Mouse (Mus musculus) MEL (cell line): ENCODE data around the gene Sf3b5. TPM values are rescaled to one million over a fixed set of nuclear protein-coding genes. Genes with fewer than 3 reads are reported as not detected.
A peak's percentile ranks its signal among the peaks of the same experiment; 100 is the strongest.

Experiments used
- DNase-seq: peaks from one replicate; pipeline ENCODE4 v3.0.0; 2011; ENCODE audit warnings: low read depth, low spot score
- H3K27ac ChIP-seq: 2 replicates; pipeline ENCODE4 v1.5.1; 2012; ENCODE audit warnings: low read depth, mild to moderate bottlenecking, control low read depth, low read length, moderate library complexity; ENCODE audit not compliant: control insufficient read depth
- H3K27me3 ChIP-seq, 2 experiments: fragments of 150-350 bp in 1 of 2; sonication (generic) in 1 of 2; 2 replicates each; pipeline ENCODE4 v1.6.1; 2012; ENCODE audit warnings: low read length in 2 of 2, mild to moderate bottlenecking in 2 of 2, improper control_type of control experiment in 1 of 2, moderate library complexity in 1 of 2; ENCODE audit not compliant: insufficient read depth in 2 of 2, control insufficient read depth in 1 of 2
- H3K36me3 ChIP-seq, 2 experiments: 2 replicates each; pipeline ENCODE4 v1.6.1; 2012 to 2014; ENCODE audit warnings: low read length in 2 of 2, improper control_type of control experiment in 1 of 2, inconsistent platforms in 1 of 2, mild to moderate bottlenecking in 1 of 2; ENCODE audit not compliant: insufficient read depth in 2 of 2, control insufficient read depth in 1 of 2
- H3K4me1 ChIP-seq, 2 experiments: fragments of 150-350 bp in 1 of 2; sonication (generic) in 1 of 2; 2 replicates each; pipeline ENCODE4 v1.6.1; 2012; ENCODE audit warnings: low read length in 2 of 2, improper control_type of control experiment in 1 of 2, mild to moderate bottlenecking in 1 of 2; ENCODE audit not compliant: insufficient read depth in 2 of 2, control insufficient read depth in 1 of 2
- H3K4me3 ChIP-seq, 2 experiments: fragments of 150-350 bp in 1 of 2; sonication (generic) in 1 of 2; 2 replicates each; pipeline ENCODE4 v1.5.1; 2012; ENCODE audit warnings: low read depth in 2 of 2, low read length in 2 of 2, mild to moderate bottlenecking in 2 of 2, moderate library complexity in 2 of 2, control low read depth in 1 of 2, improper control_type of control experiment in 1 of 2; ENCODE audit not compliant: control insufficient read depth in 1 of 2, insufficient read depth in 1 of 2
- H3K79me2 ChIP-seq: 2 replicates; pipeline ENCODE4 v1.6.1; 2012; ENCODE audit warnings: mild to moderate bottlenecking, low read length, moderate library complexity; ENCODE audit not compliant: control insufficient read depth, poor library complexity, insufficient read depth
- H3K9ac ChIP-seq: 2 replicates; pipeline ENCODE4 v1.6.1; 2012; ENCODE audit warnings: low read depth, mild to moderate bottlenecking, control low read depth, low read length, moderate library complexity; ENCODE audit not compliant: control insufficient read depth, poor library complexity, severe bottlenecking
- H3K9me3 ChIP-seq: fragments of 150-350 bp; sonication (generic); replicated peaks from 2 replicates; pipeline ENCODE4 v1.6.1; 2012; ENCODE audit warnings: mild to moderate bottlenecking, low read length, improper control_type of control experiment, moderate library complexity; ENCODE audit not compliant: insufficient read depth
- BHLHE40 ChIP-seq: IDR thresholded peaks from 2 replicates; pipeline ENCODE4 v1.6.1; 2012; ENCODE audit warnings: low read depth, mild to moderate bottlenecking, inconsistent platforms, low read length, improper control_type of control experiment, borderline replicate concordance
- CHD1 ChIP-seq: IDR thresholded peaks from 2 replicates; pipeline ENCODE4 v1.6.1; 2012; ENCODE audit warnings: low read depth, mild to moderate bottlenecking, inconsistent platforms, low read length, improper control_type of control experiment
- CHD2 ChIP-seq: IDR thresholded peaks from 2 replicates; pipeline ENCODE4 v1.6.1; 2011; ENCODE audit warnings: low read length, improper control_type of control experiment
- CTCF ChIP-seq, 3 experiments: IDR thresholded peaks in 2 of 3; conservative IDR thresholded peaks in 1 of 3; 2 replicates each; pipeline ENCODE4 v1.5.1; 2011 to 2012; ENCODE audit warnings: low read length in 3 of 3, low read depth in 2 of 3, mild to moderate bottlenecking in 2 of 3, improper control_type of control experiment in 1 of 3, inconsistent platforms in 1 of 3, mixed read lengths in 1 of 3, moderate library complexity in 1 of 3; ENCODE audit not compliant: control insufficient read depth in 1 of 3, insufficient read depth in 1 of 3, poor library complexity in 1 of 3, severe bottlenecking in 1 of 3
- E2F4 ChIP-seq: IDR thresholded peaks from 2 replicates; pipeline ENCODE4 v1.6.1; 2011; ENCODE audit warnings: low read depth, low read length, improper control_type of control experiment, borderline replicate concordance
- ELF1 ChIP-seq: IDR thresholded peaks from 2 replicates; pipeline ENCODE4 v1.6.1; 2014; ENCODE audit warnings: low read depth, mild to moderate bottlenecking, inconsistent platforms, low read length, improper control_type of control experiment, moderate library complexity
- EP300 ChIP-seq, 2 experiments: IDR thresholded peaks; 2 replicates each; pipeline ENCODE4 v1.6.1; 2011; ENCODE audit warnings: improper control_type of control experiment in 2 of 2, low read length in 2 of 2, low read depth in 1 of 2, mild to moderate bottlenecking in 1 of 2
- ETS1 ChIP-seq: IDR thresholded peaks from 2 replicates; pipeline ENCODE4 v1.6.1; 2012; ENCODE audit warnings: low read depth, mild to moderate bottlenecking, inconsistent platforms, low read length, improper control_type of control experiment, moderate library complexity
- GABPA ChIP-seq: IDR thresholded peaks from 2 replicates; pipeline ENCODE4 v1.6.1; 2012; ENCODE audit warnings: low read depth, mild to moderate bottlenecking, inconsistent platforms, low read length, improper control_type of control experiment, moderate library complexity
- GATA1 ChIP-seq: IDR thresholded peaks from 2 replicates; pipeline ENCODE4 v1.6.1; 2011; ENCODE audit warnings: low read depth, low read length, improper control_type of control experiment
- HCFC1 ChIP-seq: IDR thresholded peaks from 2 replicates; pipeline ENCODE4 v1.6.1; 2012; ENCODE audit warnings: low read depth, mild to moderate bottlenecking, inconsistent platforms, low read length, improper control_type of control experiment, moderate library complexity
- JUND ChIP-seq: IDR thresholded peaks from 2 replicates; pipeline ENCODE4 v1.6.1; 2011; ENCODE audit warnings: low read depth, mild to moderate bottlenecking, improper control_type of control experiment, low read length
- KAT2A ChIP-seq: conservative IDR thresholded peaks from 2 replicates; pipeline ENCODE4 v1.6.1; 2012; ENCODE audit warnings: low read depth, low read length, improper control_type of control experiment, inconsistent platforms
- MAFK ChIP-seq: IDR thresholded peaks from 2 replicates; pipeline ENCODE4 v1.6.1; 2011; ENCODE audit warnings: low read depth, mild to moderate bottlenecking, low read length, improper control_type of control experiment, borderline replicate concordance
- MAX ChIP-seq: IDR thresholded peaks from 2 replicates; pipeline ENCODE4 v1.6.1; 2011; ENCODE audit warnings: low read length, improper control_type of control experiment
- MAZ ChIP-seq: IDR thresholded peaks from 2 replicates; pipeline ENCODE4 v1.6.1; 2012; ENCODE audit warnings: low read depth, mild to moderate bottlenecking, inconsistent platforms, low read length, improper control_type of control experiment
- MEF2A ChIP-seq: IDR thresholded peaks from 2 replicates; pipeline ENCODE4 v1.6.1; 2014; ENCODE audit warnings: low read depth, mild to moderate bottlenecking, inconsistent platforms, low read length, improper control_type of control experiment; ENCODE audit not compliant: poor library complexity, insufficient replicate concordance, severe bottlenecking; ENCODE audit errors: extremely low read depth
- MXI1 ChIP-seq: IDR thresholded peaks from 2 replicates; pipeline ENCODE4 v1.6.1; 2011; ENCODE audit warnings: mild to moderate bottlenecking, low read depth, low read length, improper control_type of control experiment
- MYB ChIP-seq: IDR thresholded peaks from 2 replicates; pipeline ENCODE4 v1.6.1; 2011; ENCODE audit warnings: mild to moderate bottlenecking, low read depth, low read length, improper control_type of control experiment
- MYC ChIP-seq: IDR thresholded peaks from 2 replicates; pipeline ENCODE4 v1.6.1; 2011; ENCODE audit warnings: low read depth, mild to moderate bottlenecking, low read length, improper control_type of control experiment, moderate library complexity
- NELFE ChIP-seq: IDR thresholded peaks from 2 replicates; pipeline ENCODE4 v1.6.1; 2011; ENCODE audit warnings: low read depth, low read length, improper control_type of control experiment
- NRF1 ChIP-seq: IDR thresholded peaks from 2 replicates; pipeline ENCODE4 v1.6.1; 2014; ENCODE audit warnings: low read depth, mild to moderate bottlenecking, inconsistent platforms, low read length, improper control_type of control experiment, moderate library complexity; ENCODE audit not compliant: poor library complexity, insufficient read depth, severe bottlenecking
- POLR2A ChIP-seq, 2 experiments: IDR thresholded peaks; 2 replicates each; pipeline ENCODE4 v1.6.1; 2011 to 2012; ENCODE audit warnings: low read length in 2 of 2, mild to moderate bottlenecking in 2 of 2, control low read depth in 1 of 2, improper control_type of control experiment in 1 of 2, low read depth in 1 of 2, moderate library complexity in 1 of 2; ENCODE audit not compliant: control insufficient read depth in 1 of 2, insufficient read depth in 1 of 2, poor library complexity in 1 of 2
- POLR2AphosphoS2 ChIP-seq: IDR thresholded peaks from 2 replicates; pipeline ENCODE4 v1.6.1; 2011; ENCODE audit warnings: low read length, improper control_type of control experiment
- POLR2AphosphoS5 ChIP-seq: IDR thresholded peaks from 2 replicates; pipeline ENCODE4 v1.6.1; 2012; ENCODE audit warnings: low read depth, borderline replicate concordance, mild to moderate bottlenecking, inconsistent platforms, low read length, moderate library complexity, mixed read lengths
- RAD21 ChIP-seq: IDR thresholded peaks from 2 replicates; pipeline ENCODE4 v1.6.1; 2011; ENCODE audit warnings: mild to moderate bottlenecking, low read depth, low read length, improper control_type of control experiment
- RCOR1 ChIP-seq: IDR thresholded peaks from 2 replicates; pipeline ENCODE4 v1.6.1; 2012; ENCODE audit warnings: low read depth, mild to moderate bottlenecking, inconsistent platforms, low read length, improper control_type of control experiment
- SIN3A ChIP-seq: IDR thresholded peaks from 2 replicates; pipeline ENCODE4 v1.6.1; 2012; ENCODE audit warnings: low read length, improper control_type of control experiment, inconsistent platforms
- SMC3 ChIP-seq: IDR thresholded peaks from 2 replicates; pipeline ENCODE4 v1.6.1; 2011; ENCODE audit warnings: low read depth, low read length, improper control_type of control experiment
- TAL1 ChIP-seq: IDR thresholded peaks from 2 replicates; pipeline ENCODE4 v1.6.1; 2012; ENCODE audit warnings: mild to moderate bottlenecking, inconsistent platforms, low read length, moderate library complexity, mixed read lengths
- TBP ChIP-seq: IDR thresholded peaks from 2 replicates; pipeline ENCODE4 v1.8.0; 2011; ENCODE audit warnings: low read depth, low read length, improper control_type of control experiment
- TCF12 ChIP-seq: IDR thresholded peaks from 2 replicates; pipeline ENCODE4 v1.6.1; 2014; ENCODE audit warnings: low read depth, mild to moderate bottlenecking, inconsistent platforms, low read length, improper control_type of control experiment, moderate library complexity
- USF1 ChIP-seq: IDR thresholded peaks from 2 replicates; pipeline ENCODE4 v1.6.1; 2014; ENCODE audit warnings: low read depth, mild to moderate bottlenecking, inconsistent platforms, low read length, improper control_type of control experiment, moderate library complexity
- USF2 ChIP-seq, 2 experiments: IDR thresholded peaks; 2 replicates each; pipeline ENCODE4 v1.6.1; 2011 to 2012; ENCODE audit warnings: improper control_type of control experiment in 2 of 2, low read length in 2 of 2, borderline replicate concordance in 1 of 2, inconsistent platforms in 1 of 2, low read depth in 1 of 2, mild to moderate bottlenecking in 1 of 2; ENCODE audit not compliant: insufficient read depth in 1 of 2
- ZC3H11A ChIP-seq: IDR thresholded peaks from 2 replicates; pipeline ENCODE4 v1.6.1; 2012; ENCODE audit warnings: low read depth, mild to moderate bottlenecking, inconsistent platforms, low read length, improper control_type of control experiment
- ZKSCAN1 ChIP-seq: IDR thresholded peaks from 2 replicates; pipeline ENCODE4 v1.6.1; 2012; ENCODE audit warnings: low read depth, mild to moderate bottlenecking, inconsistent platforms, low read length, improper control_type of control experiment, moderate library complexity
- ZMIZ1 ChIP-seq: IDR thresholded peaks from 2 replicates; pipeline ENCODE4 v1.6.1; 2012; ENCODE audit warnings: low read depth, mild to moderate bottlenecking, inconsistent platforms, low read length, improper control_type of control experiment, moderate library complexity
- ZNF384 ChIP-seq: IDR thresholded peaks from 2 replicates; pipeline ENCODE4 v1.6.1; 2012; ENCODE audit warnings: low read depth, mild to moderate bottlenecking, inconsistent platforms, low read length, improper control_type of control experiment
- polyA plus RNA-seq, 2 experiments: library from polyadenylated mRNA; stranded (reverse) in 1 of 2; unstranded in 1 of 2; fragments of >175 nt in 1 of 2; fragments of >200 nt in 1 of 2; gene quantifications; 2 replicates each; pipeline versions ENCODE4 v1.2.1 to v1.2.4; 2012; ENCODE audit warnings: low replicate concordance in 2 of 2, low read depth in 1 of 2; ENCODE audit not compliant: insufficient read length in 2 of 2, insufficient read depth in 1 of 2, missing spikeins in 1 of 2
- total RNA-seq: library from RNA; depleted of rRNA; stranded (reverse); fragments of 300-350 nt; gene quantifications from 2 replicates; pipeline ENCODE4 v1.2.3, GENCODE M21; 2012

Sf3b5 gene
- total and polyA plus RNA-seq, 3 experiments, result 16.6 to 57.4 TPM; not detected in 1

GRCm38 (mm10) chr10:12962238-12962637, 42.9 kb upstream of the Sf3b5 start:
- Histone ChIP-seq H3K4me1 (peaks cover 8 to 13% of the 10 kb centered on the region in 2 experiments; a peak in 3 of 4 replicates), H3K27ac (no peak overlapping the region), H3K4me3 (peak overlapping the region in 1 of 2 experiments; percentile 36; a peak in 1 of 4 replicates), H3K36me3 (peaks cover 0 to 11% of the 10 kb centered on the region in 2 experiments; a peak in 2 of 4 replicates), H3K9me3 (no peaks in the 10 kb centered on the region), H3K9ac (no peak overlapping the region), H3K79me2 (no peaks in the 10 kb centered on the region; the same call in 1 of the 2 replicates), H3K27me3 (no peaks in the 10 kb centered on the region)
- peak; percentile 73 for DNase-seq
- TF ChIP-seq GATA1 (peak; percentile 72), ZMIZ1 (no peak), MYB (no peak), USF2 (IDR thresholded peaks at IDR 0.05; ENCODE audit: borderline replicate concordance in 1 of 2, insufficient read depth in 1 of 2, low read depth in 1 of 2, low read length in 2 of 2) (no peak), TAL1 (peak; percentile 82), SMC3 (peak; percentile 10; the same call in 1 of the 2 replicates), MXI1 (no peak; the same call in 1 of the 2 replicates), SIN3A (peak; percentile 48), TBP (no peak), POLR2AphosphoS2 (no peak), ZKSCAN1 (no peak), MYC (no peak), MAX (no peak), NELFE (no peak), ZNF384 (no peak), HCFC1 (no peak), NRF1 (no peak), ELF1 (no peak), CHD1 (no peak), GABPA (no peak), ETS1 (peak; percentile 79), CHD2 (no peak), RAD21 (no peak), ZC3H11A (no peak), RCOR1 (peak; percentile 41; the same call in 1 of the 2 replicates), JUND (no peak), TCF12 (peak; percentile 87), POLR2AphosphoS5 (no peak), CTCF (IDR thresholded peaks at IDR 0.05 in 2 of 3, conservative IDR thresholded peaks at IDR 0.05 in 1 of 3; ENCODE audit: control insufficient read depth in 1 of 3, insufficient read depth in 1 of 3, low read depth in 2 of 3, low read length in 3 of 3, poor library complexity in 1 of 3, severe bottlenecking in 1 of 3) (peak in 1 of 3 experiments; percentile 40; a peak in 2 of 6 replicates), EP300 (IDR thresholded peaks at IDR 0.05; ENCODE audit: low read depth in 1 of 2, low read length in 2 of 2) (peak; percentile 62 to 76), KAT2A (0 out of 2 replicates have a peak, but pooled peaks have one; percentile 23), BHLHE40 (no peak), USF1 (no peak), MAZ (no peak), POLR2A (IDR thresholded peaks at IDR 0.05; ENCODE audit: control insufficient read depth in 1 of 2, insufficient read depth in 1 of 2, low read depth in 1 of 2, low read length in 2 of 2, poor library complexity in 1 of 2) (no peak), E2F4 (no peak), MAFK (no peak), MEF2A (no peak)
